Mouse (Mus musculus) mesoderm, embryonic 11.5 days (tissue): Measurements from ENCODE around the gene Dscaml1.

Experiments
- DNase-seq: peaks from one replicate; pipeline ENCODE4 v3.0.0-alpha.2; 2012; ENCODE audit warnings: low read depth, low spot score

Gene Dscaml1

GRCm38 (mm10) chr9:45426456-45426855 is at the start of gene Dscaml1:
TSS of gene Dscaml1 (plus strand) at chr9:45426628.
- DNase-seq: no peak

GRCm38 (mm10) chr9:45376883-45377282 is 49.5 kb upstream of the Dscaml1 start:
- DNase-seq: no peak

- no peak for DNase-seq
Observed at GRCm38 (mm10) chr9:45380411-45381251, 45.8 kb upstream of the Dscaml1 start.

- no peak for DNase-seq
Observed at GRCm38 (mm10) chr9:45382336-45382735, 44.1 kb upstream of the Dscaml1 start.

DNA sequence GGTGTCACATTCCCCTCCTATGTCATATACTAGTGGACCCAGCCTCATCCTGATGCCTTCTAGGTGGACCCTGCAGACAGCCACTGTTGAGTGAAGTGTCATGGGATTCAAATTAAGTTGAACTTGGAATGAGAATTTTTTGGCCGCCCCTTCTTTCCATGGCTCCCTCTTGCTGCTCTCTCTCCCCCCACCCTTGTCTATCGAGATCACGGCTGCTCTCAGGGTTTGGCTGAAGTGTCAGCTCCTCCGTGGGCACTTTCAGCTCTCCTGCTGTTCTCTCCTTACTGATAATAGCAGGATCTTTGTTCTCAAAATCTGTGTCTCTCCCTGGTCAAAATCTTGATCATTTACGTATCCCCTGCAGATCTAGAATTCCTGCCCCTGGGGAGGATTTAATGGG is 43.6 kb upstream of the Dscaml1 start:
- DNase-seq: no peak

GRCm38 (mm10) chr9:45383883-45384282 is 42.5 kb upstream of the Dscaml1 start:
- no peak for DNase-seq

- DNase-seq: no peak
Observed at GRCm38 (mm10) chr9:45386698-45387097, 39.7 kb upstream of the Dscaml1 start.

GRCm38 (mm10) chr9:45388385-45388994 is 37.9 kb upstream of the Dscaml1 start:
- DNase-seq: peak; percentile 84

DNA sequence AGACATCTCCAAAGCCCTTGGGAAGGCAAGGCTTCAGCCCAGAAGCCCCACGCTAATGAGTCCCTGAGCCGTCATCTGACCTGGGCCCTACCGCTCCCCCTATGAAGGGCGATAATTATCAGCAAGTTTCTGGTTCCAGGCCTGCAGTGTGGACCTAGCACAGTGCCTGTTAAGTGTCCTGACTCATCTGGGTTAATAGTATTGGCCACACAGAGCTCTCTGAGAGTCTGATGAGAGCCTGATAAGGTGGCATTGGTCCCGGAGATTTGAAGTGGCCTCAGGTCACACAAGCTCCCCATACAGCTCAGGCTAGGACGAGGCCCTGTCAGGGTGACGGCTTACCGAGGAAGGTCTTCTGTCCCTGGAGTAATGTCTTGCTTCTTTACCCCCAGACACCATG is 36.8 kb upstream of the Dscaml1 start:
- DNase-seq: no peak

- DNase-seq: no peak
Observed at GRCm38 (mm10) chr9:45391299-45391698, 35.1 kb upstream of the Dscaml1 start.

GRCm38 (mm10) chr9:45395218-45395617 is 31.2 kb upstream of the Dscaml1 start:
- no peak for DNase-seq

DNA sequence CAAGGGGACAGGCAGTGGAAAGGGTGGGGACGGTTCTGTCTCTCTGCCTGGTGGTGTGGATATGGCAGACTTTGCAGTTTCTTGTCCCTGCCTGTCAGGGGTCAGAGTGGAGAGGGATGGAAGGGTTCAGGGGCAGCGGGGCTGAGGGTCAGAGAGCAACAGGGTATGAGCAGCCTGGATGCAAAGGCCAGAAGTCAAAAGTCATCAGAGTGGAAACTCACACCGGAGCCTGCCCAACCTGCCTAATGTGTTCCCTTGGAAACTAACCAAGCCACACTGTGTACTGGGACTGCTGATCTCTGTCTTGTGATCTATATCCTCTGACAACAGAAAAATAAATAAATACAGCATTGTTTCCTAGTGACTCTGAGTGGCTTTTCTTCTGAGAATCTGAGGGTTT is 30.6 kb upstream of the Dscaml1 start:
- no peak for DNase-seq

- DNase-seq: no peak
Observed at GRCm38 (mm10) chr9:45398336-45398735, 28.1 kb upstream of the Dscaml1 start.

DNA sequence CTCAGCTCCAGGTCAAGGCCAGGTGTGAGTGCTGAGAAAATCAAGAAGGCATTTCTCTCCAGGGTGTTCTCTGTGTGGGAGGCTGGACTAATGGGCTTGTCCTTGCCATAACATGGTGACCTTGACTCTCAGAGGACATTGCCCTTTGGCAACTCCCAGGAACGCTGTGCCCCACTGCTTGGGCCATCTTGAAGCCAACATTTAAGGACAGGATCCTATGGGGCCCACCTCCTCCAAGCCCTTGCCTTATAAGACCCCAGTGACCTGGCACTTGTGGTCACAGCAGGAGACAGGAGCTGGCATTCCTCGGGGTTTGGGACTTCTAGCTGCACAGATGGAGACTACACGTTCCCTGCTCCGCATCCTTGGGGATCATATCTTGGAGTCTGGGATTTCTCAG is 27.0 kb upstream of the Dscaml1 start, which contains the start of gene Fxyd2:
Fxyd2 (plus strand) TSS at position 236 of the 400 bp plus-strand sequence.
- DNase-seq: no peak

- no peak for DNase-seq
Observed at GRCm38 (mm10) chr9:45401851-45402250, 24.6 kb upstream of the Dscaml1 start.

DNA sequence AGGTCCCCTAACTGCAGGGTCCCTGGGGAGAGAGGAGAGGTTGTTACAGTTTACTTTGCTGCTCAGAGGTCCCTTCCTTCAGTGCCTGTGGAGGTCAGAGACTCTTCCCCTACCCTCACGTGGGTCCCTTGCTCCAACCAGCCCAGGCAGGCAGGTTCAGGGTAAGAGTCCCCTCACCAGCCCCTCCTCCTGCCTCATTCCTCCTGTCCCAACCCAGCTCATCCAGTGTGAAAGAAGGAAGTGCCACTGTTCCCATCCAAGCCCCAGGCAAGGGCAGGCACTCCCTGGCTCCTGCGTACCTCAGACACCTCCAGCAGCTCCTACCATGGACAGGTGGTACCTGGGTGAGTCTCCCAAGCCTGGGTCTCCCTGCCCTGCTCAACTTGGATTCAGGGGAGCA is 23.5 kb upstream of the Dscaml1 start:
- DNase-seq: no peak

DNA sequence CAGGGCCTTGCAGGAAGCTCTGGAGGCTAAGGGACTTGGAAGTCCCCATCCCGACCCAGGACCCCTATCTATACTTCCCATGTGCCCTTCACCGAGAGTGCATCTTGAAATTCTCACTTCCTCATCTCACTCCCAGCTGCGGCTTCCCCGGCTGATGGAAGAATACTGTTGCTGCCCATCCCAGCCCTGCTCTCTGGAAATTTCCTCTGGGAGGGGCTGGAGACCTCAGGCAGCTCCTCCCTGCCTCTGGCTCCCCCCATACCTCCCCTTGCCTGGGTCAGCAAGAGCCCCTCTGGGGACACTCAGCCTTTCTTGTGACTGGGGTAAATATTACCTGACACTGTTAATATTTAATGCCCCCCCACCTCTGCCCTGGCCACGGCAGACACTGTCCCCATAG is 20.7 kb upstream of the Dscaml1 start:
- no peak for DNase-seq

DNA sequence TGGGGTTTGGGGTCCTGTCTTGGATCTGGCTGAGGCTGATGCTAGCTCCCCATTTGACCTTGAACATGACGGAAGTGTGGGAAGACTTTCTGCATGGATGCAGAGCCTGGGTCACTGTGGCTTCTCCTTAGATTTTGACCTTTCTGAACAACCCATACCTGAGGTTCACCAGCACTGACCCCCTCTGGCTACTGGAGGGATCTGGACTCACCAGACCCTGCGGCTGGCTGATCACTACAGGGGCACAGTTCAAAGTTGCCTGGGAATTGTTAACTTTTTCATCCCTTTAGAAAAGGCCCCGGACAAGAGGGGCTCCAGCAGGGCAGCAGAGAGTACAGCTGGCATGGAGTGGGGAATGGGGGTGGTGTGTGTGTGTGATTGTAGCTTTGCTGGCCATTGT is 19.6 kb upstream of the Dscaml1 start:
- DNase-seq: no peak

DNA sequence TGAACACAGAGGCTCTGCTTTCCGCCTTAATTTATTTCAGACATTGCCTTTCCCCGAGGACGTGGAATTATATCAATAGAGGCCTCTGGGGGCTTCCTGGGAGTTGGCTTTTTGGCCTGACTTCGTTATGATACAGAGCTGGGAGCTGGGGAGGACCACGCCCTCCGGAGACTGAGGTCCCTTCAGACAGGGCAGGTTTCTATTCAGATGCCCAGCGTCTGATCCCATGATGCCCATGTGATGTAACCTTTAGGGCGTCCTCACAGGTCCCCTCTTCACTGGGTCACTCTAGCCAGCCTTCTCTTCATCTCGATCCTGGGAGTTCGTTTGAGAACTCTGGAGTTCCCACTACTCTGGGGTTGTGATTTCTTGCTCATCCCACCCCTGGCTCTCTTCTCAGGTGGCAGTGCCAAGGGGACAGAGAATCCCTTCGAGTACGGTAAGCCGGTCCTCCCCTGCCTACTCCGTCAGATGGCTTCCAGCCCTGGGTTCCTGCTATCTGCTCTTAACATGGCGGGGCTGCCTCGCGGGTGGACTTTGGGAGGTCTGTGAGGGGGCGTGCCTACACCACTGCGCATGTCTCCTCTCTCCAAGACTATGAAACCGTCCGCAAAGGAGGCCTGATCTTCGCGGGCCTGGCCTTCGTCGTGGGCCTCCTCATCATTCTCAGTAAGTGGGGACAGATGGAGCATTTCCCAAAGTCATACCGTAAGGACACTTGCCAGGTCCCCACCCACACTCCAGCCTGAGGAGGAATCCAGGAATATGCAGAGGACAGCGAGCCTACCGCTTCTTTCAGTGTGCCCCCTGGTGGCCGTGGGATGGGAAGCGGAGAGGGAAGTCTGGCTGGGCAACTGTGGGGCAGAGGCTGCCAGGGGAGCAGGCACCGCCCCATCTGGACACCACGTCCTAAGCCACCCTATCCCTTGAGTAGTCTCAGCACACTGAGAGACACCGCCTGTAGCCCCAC is 18.4 kb upstream of the Dscaml1 start:
- peak; percentile 82 for DNase-seq

- no peak for DNase-seq
Observed at GRCm38 (mm10) chr9:45410193-45410592, 16.2 kb upstream of the Dscaml1 start.

DNA sequence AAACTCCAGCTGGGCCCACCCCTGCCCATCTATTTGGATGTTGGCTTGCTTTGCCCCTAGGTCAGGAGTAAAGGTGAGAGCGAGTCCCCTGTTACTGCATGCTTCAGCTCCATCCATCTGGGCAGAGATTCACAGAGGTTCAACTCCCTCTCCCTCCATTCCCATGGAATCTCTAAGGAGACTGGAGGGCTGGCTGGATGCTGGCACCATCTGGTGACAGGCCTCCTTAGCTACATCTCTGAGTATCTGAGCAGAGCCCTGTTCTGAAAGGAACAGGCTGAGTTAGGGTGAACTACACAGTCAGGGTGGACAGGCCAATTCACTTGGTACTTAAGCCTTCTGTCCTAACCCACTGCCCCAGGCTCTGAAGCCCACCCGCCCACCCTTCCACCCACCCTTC is 15.8 kb upstream of the Dscaml1 start:
- no peak for DNase-seq

GRCm38 (mm10) chr9:45411111-45411510 is 15.3 kb upstream of the Dscaml1 start:
- DNase-seq: no peak
